Mouse (Mus musculus): ENCODE data around the gene Olfr1062.
"Not testable (repeated sequence)": the region's sequence is repeated elsewhere in the genome, so short reads cannot be mapped to it uniquely, and the experiment has no call there.

Olfr1062 gene

DNA sequence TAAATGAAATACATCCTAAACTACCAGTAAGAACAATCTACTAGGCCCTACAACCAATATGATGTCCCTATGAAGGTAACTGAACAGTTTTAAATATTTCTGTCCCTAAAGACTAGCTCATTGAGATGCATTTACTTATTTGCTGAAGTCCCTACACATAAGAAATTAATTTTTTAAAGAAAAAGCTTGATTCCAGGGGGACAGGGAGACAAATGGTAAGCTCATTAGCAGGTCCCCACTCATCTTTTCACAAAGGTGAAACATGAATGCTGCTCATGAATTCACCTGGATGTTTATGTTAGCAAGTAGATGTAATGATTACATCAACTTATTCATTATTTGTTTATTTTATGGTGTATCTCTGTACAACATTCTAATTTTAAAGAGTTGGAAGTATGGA lies at the start of gene Olfr1062:
Olfr1062 (minus strand) TSS at position 101 of the 400 bp plus-strand sequence.
- in situ Hi-C loops (cut with MboI, MseI), result not testable (repeated sequence)

DNA sequence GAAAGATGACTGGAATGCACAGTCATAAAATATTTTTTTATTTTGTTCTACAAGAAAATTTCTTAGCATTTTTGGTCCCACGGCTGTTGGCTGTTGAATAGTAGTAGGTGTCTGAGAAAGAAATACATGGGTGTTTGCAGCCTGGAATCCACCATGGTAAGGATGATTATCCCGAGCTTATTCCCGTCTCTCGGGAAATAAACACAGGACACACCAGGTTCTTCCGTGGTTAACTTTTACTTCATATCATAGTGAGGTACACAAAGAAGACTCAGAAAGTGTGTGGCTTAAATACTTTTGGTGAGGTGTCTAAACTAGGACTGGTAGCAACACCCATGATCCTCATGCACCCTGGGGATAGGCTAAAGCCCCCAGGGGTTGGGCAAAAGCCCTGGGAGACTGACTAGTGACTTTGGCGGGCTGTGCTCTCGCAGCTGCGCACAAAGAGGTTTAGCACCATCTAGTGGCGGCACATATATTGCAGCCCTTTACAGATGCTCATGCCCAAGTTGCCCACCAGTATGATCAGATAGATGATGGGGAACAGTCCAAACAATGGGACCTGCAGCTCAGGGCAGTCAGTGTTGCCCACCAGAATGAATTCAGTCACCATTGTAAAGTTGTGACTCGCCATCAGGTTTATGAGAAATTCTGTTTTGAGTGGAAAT lies 38.0 kb upstream of the Olfr1062 start:
- in situ Hi-C loops (cut with MboI, MseI), result loop anchor here (5.0 kb wide), 1 partner anchor 732 kb away; no protein-coding TSS in a partner anchor

GRCm38 (mm10) chr2:86460434-86460833 lies 33.9 kb upstream of the Olfr1062 start:
- in situ Hi-C loops (cut with MboI, MseI), result no loop called here

DNA sequence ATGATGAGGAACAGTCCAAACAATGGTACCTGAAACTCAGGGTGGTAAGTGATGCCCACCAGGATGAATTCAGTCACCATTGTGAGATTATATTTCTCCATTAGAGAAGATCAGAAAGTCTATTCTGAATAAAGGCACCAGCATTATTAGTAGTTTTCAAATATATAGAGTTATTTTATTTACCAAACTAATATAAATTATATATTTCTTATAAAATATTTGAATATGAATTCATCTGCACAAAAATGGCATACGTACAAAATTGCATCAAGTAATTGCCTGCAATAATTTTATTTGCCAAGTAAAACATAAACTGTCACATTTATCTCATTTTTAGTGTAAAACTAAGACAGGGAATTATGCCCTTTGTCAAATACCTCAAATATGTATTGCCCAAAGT lies 29.6 kb upstream of the Olfr1062 start, which contains the start of gene Olfr1066:
Olfr1066 (minus strand) TSS at position 101 of the 400 bp plus-strand sequence.
- in situ Hi-C loops (cut with MboI, MseI), result no loop called here

- in situ Hi-C loops (cut with MboI, MseI), result not testable (repeated sequence)
Observed at GRCm38 (mm10) chr2:86450491-86450890, 23.9 kb upstream of the Olfr1062 start, which contains the start of gene Olfr1065. TSS of gene Olfr1065 (minus strand) at chr2:86450591.

DNA sequence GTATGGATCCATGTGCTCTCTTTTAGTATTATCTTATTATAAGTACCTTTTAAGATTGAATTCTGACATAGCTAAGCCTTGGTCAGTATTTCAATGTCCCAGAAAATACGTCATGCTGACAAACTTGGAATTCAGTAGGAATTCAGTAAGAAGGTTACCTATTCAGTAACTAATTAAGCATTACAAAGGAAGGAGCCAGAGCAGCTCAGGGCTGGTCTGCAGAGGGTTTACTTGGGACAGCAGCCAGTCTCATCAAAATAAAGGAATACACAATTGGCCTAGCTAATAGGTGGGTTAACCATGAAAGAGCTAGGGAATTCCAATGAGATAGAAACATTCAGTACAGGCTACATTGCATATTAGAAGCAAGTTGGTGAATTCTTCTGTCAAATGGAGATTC lies 15.6 kb upstream of the Olfr1062 start:
- in situ Hi-C loops (cut with MboI, MseI), result not testable (repeated sequence)

- in situ Hi-C loops (cut with MboI, MseI), result not testable (repeated sequence)
Observed at GRCm38 (mm10) chr2:86428511-86428910, 2.0 kb upstream of the Olfr1062 start.

- in situ Hi-C loops (cut with MboI, MseI), result no loop called here
Observed at GRCm38 (mm10) chr2:86413950-86414349, 12.6 kb downstream of the Olfr1062 start, which contains the start of gene Olfr1061. TSS of gene Olfr1061 (minus strand) at chr2:86414050.

GRCm38 (mm10) chr2:86395114-86395513 lies 31.4 kb downstream of the Olfr1062 start:
- in situ Hi-C loops (cut with MboI, MseI), result no loop called here

DNA sequence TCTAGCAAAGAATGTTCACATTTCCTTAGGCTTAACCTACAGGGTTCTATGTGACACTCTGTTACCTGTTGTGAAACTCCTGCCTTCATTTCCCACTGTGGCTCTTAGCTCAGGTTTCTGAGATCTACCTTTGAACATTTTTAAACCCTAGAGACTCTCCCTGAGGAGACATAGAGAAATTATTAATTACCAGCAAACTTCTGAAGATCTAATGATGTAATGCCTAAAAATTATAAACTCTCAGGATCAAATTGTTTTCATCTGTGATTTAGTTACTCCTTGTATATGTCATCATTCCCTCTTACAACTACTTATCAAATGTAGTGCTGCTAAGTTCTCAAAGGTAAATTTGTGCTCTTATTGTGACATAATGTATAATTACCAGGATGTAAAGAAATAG lies 38.1 kb downstream of the Olfr1062 start, which contains the start of gene Olfr1058:
Olfr1058 (minus strand) TSS at position 101 of the 400 bp plus-strand sequence.
- in situ Hi-C loops (cut with MboI, MseI), result not testable (repeated sequence)

GRCm38 (mm10) chr2:86378293-86378692 lies 48.3 kb downstream of the Olfr1062 start, which contains the start of gene Olfr1057:
TSS of gene Olfr1057 (minus strand) at chr2:86378393.
- in situ Hi-C loops (cut with MboI, MseI), result no loop called here

All from T-helper 2 cell (primary cell).